Mouse (Mus musculus): ENCODE data around the gene Syne2.

The Syne2 gene

DNA sequence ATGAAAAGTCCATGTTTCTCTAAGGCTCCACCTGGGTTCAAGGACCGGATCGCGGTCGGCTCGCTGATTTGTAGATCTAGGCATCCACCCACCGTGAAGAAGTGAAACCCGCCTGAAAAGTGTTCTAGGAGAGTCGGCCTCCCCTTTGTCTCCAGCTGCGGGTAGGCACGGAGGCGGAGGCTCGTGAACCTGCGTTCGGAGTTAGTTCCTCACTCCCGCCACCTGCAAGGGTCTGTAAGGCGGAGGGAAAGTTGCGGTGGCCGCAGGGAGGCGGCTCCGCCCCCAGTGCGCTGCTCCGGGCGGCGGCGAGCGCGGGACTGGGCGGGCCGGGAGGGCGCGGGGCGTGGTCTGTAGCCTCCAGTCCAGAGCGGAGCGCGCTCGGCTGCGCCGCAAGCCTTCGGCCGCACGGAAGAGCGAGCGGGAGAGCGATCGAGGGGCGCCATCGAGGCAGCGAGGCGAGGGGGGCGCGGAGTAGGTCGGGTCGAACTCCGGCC is at the start of gene Syne2:
Gene Syne2 (plus strand): TSS at position 176 of the 494 bp plus-strand sequence.
- 2% methylated on average over 53 of the region's 54 CpGs for WGBS

DNA sequence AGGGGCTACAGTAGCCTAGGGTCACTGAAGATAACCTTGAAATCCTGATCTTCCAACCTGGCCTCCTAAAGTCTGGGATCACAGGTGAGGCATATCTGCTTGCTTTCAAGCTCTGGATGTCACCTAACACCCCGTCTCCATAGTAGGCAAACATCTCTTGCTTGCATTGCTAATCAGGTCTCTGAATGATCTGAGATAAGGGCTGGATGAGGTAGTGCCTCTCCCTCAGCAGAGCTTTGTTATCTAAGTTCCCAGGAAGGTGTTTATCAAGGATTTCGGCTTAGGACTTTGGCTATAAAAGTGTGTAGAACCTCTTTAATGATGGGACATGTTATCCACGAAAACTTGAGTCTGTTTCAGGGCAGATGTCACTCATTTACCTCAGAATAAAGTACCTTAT is 46.5 kb upstream of the Syne2 start:
- WGBS, result 79% methylated on average over 3 of the region's 3 CpGs

DNA sequence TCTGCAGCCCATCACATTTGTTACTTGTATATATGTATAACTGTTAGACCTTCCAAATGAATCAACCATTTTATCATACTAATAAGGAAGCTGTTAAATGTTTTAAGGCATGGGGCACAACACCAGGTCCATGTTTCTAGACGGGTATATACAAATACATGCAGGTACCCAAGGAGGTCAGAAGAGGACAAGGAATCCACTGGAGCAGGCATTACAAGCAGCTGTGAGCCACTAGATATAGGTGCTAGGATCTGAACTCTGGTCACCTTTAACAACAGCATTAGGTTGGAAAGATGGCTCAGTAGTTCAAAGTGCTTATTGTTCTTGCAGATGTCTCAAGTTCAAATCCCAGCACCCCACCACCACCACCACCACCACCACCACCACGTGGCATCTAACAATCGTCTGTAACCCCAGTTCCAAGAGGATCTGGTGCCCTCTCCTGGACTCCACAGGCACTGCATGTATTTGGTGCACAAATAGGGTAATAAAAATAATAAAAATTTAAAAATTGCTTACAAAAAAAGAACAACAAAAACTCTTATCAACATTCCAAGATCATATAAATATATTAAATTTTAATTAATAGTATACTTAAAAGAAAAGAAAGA is 45.4 kb upstream of the Syne2 start:
- 26% methylated on average over 3 of the region's 3 CpGs for WGBS

DNA sequence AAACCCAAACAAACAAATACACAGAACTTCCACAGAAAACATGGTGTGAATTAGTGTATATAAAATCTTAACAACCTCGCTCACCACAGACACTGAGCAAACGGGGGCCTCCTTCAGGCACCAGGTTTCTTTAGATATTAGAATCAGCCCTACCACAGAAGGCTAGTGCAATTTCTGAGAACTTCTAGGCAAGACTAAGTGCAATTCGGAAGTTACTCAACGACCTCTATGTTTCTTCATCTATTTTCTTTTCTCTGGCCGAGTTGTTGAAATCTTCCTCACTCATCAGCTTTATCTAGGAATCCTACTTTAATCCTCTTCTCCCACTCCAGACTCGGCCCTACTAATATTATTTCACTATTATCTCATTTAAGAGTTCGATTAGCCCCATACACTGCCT is 35.9 kb upstream of the Syne2 start:
- 93% methylated on average over 7 of the region's 7 CpGs for WGBS

DNA sequence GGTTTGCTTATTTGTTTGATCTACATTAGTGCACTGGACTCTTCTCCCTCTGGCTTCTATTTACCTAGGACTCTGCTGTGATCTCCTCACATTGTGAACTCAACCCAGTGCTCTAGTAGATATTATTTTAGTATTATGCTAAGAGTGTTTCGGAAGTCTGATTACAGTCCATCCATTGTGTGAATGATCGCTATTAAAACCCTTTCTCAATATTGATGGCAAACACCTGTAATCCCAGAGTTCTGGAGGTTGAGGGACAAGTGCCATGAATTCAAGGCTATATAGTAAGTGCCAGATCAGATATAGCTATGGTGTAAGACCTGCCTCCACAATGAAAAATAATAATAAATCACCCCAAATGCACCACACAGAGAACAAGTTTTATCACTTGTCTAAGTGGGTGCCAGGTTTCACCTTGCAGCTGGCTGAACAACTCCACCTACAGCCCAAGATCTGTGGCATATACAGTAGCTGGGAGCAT is 33.6 kb upstream of the Syne2 start:
- 88% methylated on average over 2 of the region's 2 CpGs for WGBS

DNA sequence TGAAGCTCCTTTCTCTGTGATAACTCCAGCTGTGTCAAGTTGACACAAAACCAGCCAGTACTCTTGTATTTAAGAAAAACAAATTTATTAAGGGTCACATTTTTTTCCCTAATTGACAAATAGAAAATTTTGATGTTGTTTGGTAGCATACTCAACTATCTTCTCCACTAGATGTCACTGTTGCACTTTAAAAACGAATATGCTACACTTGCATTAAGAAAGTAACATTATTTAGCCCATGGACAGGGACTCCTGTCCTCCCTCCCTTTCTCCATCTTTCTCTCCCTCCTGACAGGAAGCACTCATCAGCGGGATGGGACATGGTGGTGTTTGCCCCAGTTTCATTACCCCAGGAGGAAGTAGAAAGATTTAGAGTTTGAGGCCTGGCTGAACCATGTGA is 31.3 kb upstream of the Syne2 start:
- WGBS, result 0% methylated on average over 2 of the region's 2 CpGs

DNA sequence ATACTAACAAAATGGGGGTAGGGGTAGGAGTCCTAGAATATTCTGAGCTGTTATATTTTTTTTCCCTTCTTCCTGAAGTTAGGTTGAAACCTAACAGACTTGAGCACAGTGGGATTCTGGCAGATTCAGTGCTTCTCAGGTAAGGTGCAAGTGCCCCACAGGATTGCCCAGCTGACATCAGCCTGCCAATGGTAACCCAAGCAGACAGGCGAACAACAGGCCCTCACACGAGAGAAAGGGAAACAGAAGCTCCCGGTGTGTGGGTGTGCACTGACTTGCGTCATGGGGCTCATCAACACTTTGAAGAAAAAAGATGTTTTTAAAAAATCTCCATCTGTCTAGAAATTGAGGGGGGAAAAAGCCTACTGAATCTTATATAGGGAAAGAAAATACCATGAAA is 28.5 kb upstream of the Syne2 start:
- 46% methylated on average over 4 of the region's 4 CpGs for WGBS

DNA sequence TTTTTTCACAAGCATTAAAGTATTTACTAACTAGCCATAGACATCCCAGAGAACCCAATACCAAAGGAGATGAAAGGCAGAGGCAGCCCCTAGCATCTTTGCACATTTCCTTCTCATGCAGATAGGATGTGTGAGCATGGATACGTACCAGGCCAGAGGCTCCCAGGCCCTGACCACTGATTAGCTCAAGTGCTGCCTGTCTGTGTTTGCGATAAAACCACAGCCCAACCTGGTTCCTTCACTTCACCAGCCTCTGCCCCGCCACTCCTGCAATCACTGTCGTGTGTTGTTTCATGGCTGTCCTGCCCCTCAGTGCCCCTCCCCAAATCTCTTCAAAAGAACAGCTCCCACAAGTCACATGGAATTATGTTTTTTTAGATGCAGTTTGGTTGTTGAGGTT is 23.4 kb upstream of the Syne2 start:
- 93% methylated on average over 4 of the region's 4 CpGs for WGBS

DNA sequence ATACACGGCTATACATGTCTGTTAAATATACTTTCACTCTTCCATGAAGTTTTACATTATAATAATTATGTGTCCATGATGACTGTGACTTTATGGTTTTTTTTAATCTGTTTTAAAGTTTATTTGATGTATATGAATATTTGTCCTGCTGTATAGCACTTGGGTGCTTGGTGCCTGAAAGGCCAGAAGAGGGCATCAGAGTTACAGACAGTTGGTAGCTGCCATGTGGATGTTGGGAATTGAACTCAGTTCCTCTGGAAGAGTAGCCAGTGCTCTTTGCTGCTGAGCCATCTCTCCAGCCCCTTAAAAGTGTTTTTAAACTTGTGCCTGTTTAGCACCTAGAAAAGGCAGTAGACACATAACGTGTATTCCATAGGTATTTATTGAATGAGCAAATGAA is 21.4 kb upstream of the Syne2 start:
- WGBS, result 80% methylated on average over 2 of the region's 2 CpGs

DNA sequence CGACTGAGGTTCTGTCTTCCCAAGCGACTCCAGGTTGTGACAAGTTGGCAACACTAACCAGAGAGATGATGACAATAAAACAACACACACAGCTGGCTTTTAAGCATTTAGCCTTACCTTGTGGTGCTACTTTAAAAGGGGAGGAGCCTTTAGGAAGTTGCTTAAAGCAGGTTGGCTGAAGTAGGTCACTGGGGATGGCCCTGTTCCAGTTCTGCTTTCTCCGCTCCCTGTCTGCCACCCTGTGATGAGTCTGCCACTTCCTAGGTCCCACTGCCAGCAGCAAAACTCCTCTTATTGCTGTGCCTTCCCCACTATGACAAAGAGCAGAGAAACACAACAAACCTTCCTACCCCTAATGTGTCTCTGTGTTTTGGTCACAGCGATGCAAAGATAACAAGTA is 11.7 kb upstream of the Syne2 start:
- WGBS, result 79% methylated on average over 4 of the region's 4 CpGs

DNA sequence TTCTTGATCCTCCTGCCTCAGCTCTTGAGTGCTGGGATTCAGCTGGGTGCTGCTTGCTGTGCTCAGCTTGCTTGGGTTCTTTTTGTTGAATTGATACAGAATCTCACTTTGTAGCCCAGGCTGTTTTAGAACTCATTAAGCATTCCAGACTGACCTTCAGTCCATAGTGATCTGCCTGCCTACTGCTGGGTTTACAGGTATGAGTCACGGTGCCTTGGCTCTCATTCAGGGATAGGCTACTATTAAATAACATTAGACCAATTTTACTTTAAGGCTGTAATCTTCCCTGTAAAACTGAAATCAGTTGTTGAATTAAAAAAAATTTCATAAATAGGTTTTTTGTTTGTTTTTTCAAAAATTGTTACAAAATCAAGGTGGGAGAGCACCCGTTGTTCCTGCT is 4.2 kb upstream of the Syne2 start:
- WGBS, result 92% methylated on average over 2 of the region's 2 CpGs

DNA sequence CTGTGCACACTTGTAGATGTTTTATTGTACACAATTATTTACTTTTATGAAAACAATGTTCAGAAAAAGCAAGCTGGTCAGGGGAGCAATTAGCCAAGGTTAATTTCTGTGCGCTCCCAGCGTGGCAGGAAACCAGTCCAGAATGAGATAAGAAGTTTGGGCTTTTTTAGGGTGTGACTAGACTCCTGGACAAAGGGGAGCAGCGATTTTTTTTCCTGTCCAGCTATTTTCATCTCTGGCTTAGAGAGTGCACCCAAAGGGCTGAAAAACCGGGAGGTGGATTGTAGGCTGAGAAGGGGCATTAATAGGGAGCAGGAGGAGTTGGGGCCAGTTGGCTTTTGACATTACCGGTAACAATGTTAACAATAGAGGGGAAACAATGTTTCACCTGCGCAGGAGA is 3.4 kb upstream of the Syne2 start:
- WGBS, result 76% methylated on average over 6 of the region's 6 CpGs

DNA sequence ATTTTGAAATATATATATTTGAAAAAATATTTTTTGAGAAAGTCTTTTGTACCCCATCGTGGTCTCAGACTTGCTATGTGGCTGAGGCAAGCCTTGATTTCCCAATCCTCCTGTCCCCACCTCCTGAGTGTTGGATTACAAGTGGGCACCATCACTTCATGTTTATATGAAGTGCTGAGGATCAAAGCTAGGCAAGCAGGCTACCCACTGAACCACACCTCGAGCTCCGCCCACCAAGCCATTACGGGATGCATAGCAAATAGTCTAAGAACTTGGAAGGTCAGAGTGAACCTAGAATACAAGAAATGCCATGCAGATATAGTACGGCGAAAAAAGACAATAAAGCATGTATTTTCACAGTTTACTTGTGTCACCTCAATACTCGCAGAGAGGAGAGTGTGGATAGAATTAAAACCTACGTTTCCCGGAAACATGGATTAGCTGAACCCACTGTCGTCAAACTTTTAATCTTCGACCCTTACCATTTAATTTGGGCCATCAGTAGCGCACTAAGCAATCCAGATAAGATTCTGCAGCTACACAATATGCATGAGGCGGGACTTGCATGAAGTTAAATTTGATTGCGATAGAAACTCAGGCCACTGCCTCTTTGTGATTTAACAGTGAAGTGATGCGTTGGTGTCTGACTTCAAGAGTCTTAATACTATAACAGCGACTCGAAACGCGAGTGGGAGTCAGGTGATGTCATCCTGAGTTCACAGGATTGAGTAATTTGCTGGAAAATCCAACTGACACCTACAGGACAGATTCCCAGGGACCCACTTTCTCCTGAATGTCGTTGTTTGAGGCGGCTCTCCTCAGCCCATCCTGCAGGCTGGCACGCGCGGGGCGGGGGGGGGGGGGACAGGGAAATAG is 715 bp upstream of the Syne2 start:
- 13% methylated on average over 25 of the region's 25 CpGs for WGBS

DNA sequence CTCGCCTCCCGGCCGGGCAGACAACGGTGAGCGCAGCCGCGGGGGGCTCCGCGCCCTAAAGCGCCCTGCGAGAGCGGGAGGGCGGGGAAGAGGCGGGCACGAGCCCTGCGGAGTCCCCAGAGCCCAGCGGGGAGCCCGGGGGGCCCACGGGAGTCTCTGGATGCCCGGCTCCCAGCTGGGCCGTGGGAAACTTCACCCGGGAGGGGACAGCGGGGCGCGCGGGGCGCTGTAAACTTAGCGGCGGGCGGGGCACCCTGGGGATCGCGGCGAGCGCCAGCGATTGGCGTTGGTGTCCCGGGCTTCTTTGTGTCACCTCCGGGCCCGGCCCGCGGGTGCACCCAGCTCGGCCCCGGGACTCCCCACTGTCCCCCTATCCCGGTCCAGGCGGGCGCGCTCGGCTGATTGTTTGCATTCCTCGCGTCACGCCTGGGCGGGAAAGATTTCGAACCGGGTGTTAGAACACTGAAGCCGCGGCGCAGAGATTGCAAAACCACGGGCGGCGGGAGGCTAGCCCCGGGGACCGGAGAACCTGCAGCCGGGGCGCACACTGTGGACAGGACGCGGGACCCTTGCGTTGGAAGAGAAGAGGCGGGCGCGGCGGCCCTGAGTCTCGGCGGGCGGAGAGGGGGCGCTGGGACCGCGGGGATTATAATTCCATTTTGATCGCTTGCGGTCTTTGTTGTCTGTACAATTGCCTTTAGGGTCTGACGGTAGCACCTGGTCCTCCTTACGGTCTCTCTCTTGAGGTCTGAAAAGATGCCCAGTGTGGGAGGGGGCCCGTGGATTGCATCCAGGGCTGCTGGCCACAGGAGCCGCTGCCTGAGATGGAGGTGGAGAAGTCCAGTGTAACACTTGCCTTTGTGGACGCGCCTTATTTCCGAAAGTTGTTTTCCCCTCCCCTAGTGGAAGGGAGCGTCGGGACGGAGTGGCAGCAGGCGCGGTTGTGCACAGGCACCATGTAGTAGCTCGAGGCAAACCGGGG is 810 bp downstream of the Syne2 start:
- 1% methylated on average over 92 of the region's 93 CpGs for WGBS

DNA sequence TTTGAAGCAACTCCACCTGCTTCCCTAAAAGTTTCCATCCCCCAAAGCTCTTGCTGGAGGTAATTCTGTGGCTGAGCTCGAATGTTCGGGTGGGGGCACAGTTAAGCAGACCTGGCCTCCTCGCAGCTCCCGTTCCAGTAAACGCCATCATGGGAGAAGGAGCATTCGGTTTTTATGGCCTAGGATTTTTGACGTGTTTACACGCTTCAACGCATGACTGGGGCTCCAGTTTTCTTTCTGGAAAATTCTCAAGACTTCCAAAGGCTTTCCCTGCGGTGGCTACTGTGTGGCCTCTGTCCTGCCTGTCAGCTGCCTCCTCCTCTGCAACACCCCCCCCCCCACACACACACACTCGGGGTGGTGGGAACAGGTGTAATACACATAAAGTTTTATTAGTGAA is 1.5 kb downstream of the Syne2 start:
- 20% methylated on average over 11 of the region's 11 CpGs for WGBS

DNA sequence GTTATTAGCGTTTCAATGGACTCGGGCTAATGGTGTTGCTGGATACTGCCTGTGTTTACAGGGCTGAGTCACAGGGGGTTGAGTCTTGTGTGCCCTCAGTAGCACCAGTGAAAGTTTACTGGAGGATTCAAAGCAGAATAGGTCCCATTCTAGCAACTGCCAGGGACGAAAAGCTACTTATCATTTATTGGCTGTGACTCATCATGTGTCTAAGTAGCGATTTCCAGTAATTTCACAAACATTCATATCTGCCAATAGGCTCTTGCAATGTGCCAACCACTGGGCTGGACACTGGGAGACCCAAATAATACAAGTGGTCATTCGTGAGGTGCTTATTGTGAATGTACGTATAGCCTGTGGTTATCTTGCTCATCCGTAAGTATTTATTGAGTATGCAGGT is 2.3 kb downstream of the Syne2 start:
- 87% methylated on average over 7 of the region's 7 CpGs for WGBS

DNA sequence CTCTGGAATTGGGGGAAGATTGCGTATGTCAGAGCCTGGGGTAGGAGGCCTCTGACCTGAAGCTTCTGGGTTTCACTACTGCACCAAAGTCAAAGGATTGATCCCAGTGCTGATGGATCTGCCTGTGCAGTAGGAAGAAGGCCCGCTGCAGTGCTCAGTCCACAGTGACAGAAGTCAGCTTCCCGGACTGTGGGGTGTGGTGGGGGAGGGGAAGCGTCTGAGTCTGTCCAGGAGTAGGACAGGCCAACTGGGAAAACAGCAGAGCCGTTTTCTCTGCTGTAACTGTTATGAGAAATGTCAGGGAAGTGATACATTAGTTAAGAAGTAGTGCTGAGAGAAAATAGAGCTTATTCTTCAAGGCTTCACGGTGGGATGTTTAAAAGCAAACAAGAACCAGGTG is 4.2 kb downstream of the Syne2 start:
- WGBS, result 67% methylated on average over 6 of the region's 6 CpGs

DNA sequence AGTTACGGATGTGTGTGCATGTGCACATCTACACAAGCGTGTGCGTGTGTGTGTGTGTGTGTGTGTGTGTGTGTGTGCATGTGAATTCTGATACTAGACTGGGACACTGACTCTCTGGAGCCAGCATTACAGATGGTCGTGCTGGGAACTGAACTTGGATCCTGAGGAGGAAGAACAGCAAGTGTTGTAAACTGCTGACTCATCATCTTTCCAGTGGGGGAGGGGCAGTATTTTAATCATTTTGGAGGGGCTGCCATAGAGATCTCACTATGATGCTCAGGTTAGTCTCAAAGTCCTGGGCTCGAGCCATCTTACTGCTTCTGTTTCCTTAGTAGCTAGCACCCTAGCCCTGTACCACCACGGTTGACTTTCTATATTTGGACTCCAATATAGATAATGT is 5.5 kb downstream of the Syne2 start:
- 90% methylated on average over 6 of the region's 6 CpGs for WGBS

DNA sequence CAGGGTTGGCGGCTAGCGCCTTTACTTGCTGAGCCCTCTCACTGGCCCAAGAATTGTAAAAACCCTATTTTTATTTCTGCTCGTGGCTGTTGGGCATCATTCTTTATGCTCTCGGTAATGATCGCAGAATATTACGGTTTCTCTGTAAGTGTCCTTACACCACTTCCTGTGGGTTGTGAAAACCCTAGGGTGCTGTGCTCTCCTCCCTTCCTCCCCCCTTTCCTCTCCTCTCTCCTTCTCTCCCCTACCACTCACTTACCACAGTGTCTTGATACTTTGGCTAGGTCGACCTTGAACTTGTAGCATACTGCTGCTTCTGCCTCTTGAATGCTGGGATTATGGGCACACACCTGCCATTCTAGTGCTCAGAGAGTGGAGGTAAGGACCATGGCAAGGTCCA is 7.5 kb downstream of the Syne2 start:
- WGBS, result 92% methylated on average over 7 of the region's 7 CpGs

DNA sequence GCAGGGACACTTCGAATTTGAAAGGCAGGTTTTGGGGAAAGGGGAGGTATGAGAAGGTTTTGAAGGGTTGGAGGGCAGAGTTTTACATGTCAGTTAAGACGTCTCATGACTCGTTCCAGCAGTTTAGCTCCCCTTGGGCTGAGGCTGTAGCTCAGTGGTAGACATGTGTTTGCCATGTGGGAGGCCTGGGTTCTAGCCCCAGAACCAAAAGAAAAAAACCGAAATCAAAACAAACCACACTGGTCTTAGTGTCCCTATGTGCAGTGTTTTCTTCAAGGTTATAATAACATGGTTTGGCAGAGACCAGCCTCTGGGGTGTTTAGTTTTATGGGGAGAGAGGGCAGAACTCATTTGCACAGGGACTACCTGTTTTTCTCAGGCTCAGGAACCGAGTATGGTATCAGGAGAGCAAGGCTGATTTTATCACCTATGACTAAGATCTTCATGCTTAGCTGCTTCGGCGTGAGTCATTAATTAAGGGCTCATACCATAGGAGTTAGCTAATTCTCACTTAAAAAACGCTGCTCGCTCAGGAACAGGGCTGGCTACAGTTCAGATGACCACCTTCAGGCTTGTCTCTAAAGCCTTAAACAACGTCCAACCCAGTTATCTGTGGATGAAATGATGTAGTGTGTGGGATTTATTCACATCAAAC is 8.9 kb downstream of the Syne2 start:
- 75% methylated on average over 10 of the region's 10 CpGs for WGBS

DNA sequence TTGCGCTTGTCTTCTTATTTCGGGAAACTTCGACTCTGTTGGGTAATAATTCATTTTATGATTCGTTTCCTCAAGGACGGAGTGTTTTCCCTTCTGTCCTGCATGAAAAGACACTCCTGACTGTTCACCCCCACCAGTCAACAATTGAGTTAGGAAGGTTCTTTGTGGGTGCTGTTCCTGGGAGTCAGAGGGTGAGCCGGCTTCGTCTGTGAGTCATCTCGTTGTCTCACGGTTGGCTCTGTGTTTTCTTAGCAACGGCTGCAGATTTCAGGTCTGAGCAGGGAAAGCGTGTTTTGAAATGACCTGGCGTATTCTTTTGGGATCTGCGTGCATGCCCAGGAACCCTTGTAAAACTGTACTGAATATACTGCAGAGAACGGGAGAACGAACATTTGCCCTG is 9.8 kb downstream of the Syne2 start:
- WGBS, result 73% methylated on average over 15 of the region's 15 CpGs

All from cerebral cortex, adult 2 months (tissue).